Mouse (Mus musculus) embryonic facial prominence, embryonic 10.5 days (tissue): Measurements from ENCODE around the gene Dspp. TPM values are rescaled to one million over a fixed set of nuclear protein-coding genes. Genes with fewer than 3 reads are reported as not detected.
A peak's percentile ranks its signal among the peaks of the same experiment; 100 is the strongest.

Experiments
- DNase-seq: peaks from one replicate; pipeline ENCODE4 v3.0.0-alpha.2; 2017; ENCODE audit warnings: low spot score
- H3K27ac ChIP-seq: fragments of 300-500 bp; sonication (generic); replicated peaks from 2 replicates; pipeline ENCODE4 v1.5.1; 2016; ENCODE audit warnings: mild to moderate bottlenecking
- H3K27me3 ChIP-seq: fragments of 300-500 bp; sonication (generic); replicated peaks from 2 replicates; pipeline ENCODE4 v1.6.1; 2016; ENCODE audit warnings: low read depth, mild to moderate bottlenecking; ENCODE audit not compliant: poor library complexity, severe bottlenecking
- H3K36me3 ChIP-seq: fragments of 300-500 bp; sonication (generic); replicated peaks from 2 replicates; pipeline ENCODE4 v1.6.1; 2016; ENCODE audit warnings: mild to moderate bottlenecking, moderate library complexity
- H3K4me1 ChIP-seq: fragments of 300-500 bp; sonication (generic); 2 replicates; pipeline ENCODE4 v1.6.1; 2016
- H3K4me3 ChIP-seq: fragments of 300-500 bp; sonication (generic); 2 replicates; pipeline ENCODE4 v1.5.1; 2016; ENCODE audit warnings: mild to moderate bottlenecking, moderate library complexity
- H3K9me3 ChIP-seq: fragments of 300-500 bp; sonication (generic); 2 replicates; pipeline ENCODE4 v1.6.1; 2016; ENCODE audit warnings: mild to moderate bottlenecking
- WGBS: fragments of 180-500 bp; shearing (Covaris S2); methylation state at CpG from one replicate; pipeline ENCODE4 v1.1.7; 2016; 5-methylcytosine and 5-hydroxymethylcytosine counted together
- polyA plus RNA-seq: library from polyadenylated mRNA; unstranded; fragments of >200 nt; fragmentation: Nextera tagmentation; extraction: Ambion mirVana; gene quantifications from 2 replicates; pipeline ENCODE4 v1.2.1, GENCODE M21; 2016

Dspp gene
- polyA plus RNA-seq, 1 experiment from 2014 or later, result not detected

GRCm38 (mm10) chr5:104218926-104219325, 48.4 kb downstream of the Dspp start:
- no peaks in the 10 kb centered on the region for H3K36me3 ChIP-seq
- 40% methylated on average over 5 of the region's 5 CpGs for WGBS

GRCm38 (mm10) chr5:104224299-104224698, 53.8 kb downstream of the Dspp start:
- H3K27me3 ChIP-seq, result no peaks in the 10 kb centered on the region
- H3K4me3 ChIP-seq, result no peak overlapping the region
- no peaks in the 10 kb centered on the region for H3K4me1 ChIP-seq
- no peaks in the 10 kb centered on the region for H3K36me3 ChIP-seq
- no peak overlapping the region for H3K27ac ChIP-seq
- DNase-seq, result no peak
- H3K9me3 ChIP-seq, result no peaks in the 10 kb centered on the region
- 76% methylated on average over 3 of the region's 3 CpGs for WGBS

More at GRCm38 (mm10) chr5:104218926-104219325, 48.4 kb downstream of the Dspp start:
- Histone ChIP-seq H3K4me3 (no peak overlapping the region), H3K9me3 (no peaks in the 10 kb centered on the region), H3K27me3 (no peaks in the 10 kb centered on the region), H3K27ac (no peak overlapping the region), H3K4me1 (no peaks in the 10 kb centered on the region)
- DNase-seq, result peak; percentile 41

- H3K4me3 ChIP-seq, result no peak overlapping the region
- H3K36me3 ChIP-seq, result no peaks in the 10 kb centered on the region
- no peaks in the 10 kb centered on the region for H3K4me1 ChIP-seq
- no peak for DNase-seq
- H3K27ac ChIP-seq, result no peak overlapping the region
- no peaks in the 10 kb centered on the region for H3K9me3 ChIP-seq
- H3K27me3 ChIP-seq, result no peaks in the 10 kb centered on the region
Measured at GRCm38 (mm10) chr5:104224750-104225149, 54.2 kb downstream of the Dspp start.

- Histone ChIP-seq H3K4me1 (no peaks in the 10 kb centered on the region), H3K36me3 (no peaks in the 10 kb centered on the region), H3K9me3 (no peaks in the 10 kb centered on the region), H3K27ac (no peak overlapping the region), H3K4me3 (no peak overlapping the region), H3K27me3 (no peaks in the 10 kb centered on the region)
- WGBS, result 33% methylated on average over 1 of the region's 1 CpGs
- no peak for DNase-seq
Measured at GRCm38 (mm10) chr5:104228497-104228896, 58.0 kb downstream of the Dspp start.

Other genes with a start within 250 kb of the Dspp start
- not detected in 2 replicates for gene Hsd17b13, start 193.3 kb upstream of the Dspp start, polyA plus RNA-seq
- 2.1 and 2.6 TPM in 2 replicates for gene Hsd17b11, start 148.8 kb upstream of the Dspp start, polyA plus RNA-seq
- gene Nudt9, start 124.4 kb upstream of the Dspp start, polyA plus RNA-seq, result 63.1 and 65.1 TPM in 2 replicates
- not detected in 2 replicates for gene Gm17660, start 93.1 kb upstream of the Dspp start, polyA plus RNA-seq
- gene Sparcl1, start 57.0 kb upstream of the Dspp start, polyA plus RNA-seq, result 26.5 and 28.3 TPM in 2 replicates
- 0.06 and 0.09 TPM in 2 replicates for gene Dmp1, start 31.9 kb downstream of the Dspp start, polyA plus RNA-seq
- gene Ibsp, start 128.5 kb downstream of the Dspp start, polyA plus RNA-seq, result 0.20 and 0.28 TPM in 2 replicates
- not detected in 2 replicates for gene Mepe, start 154.6 kb downstream of the Dspp start, polyA plus RNA-seq